Mouse (Mus musculus): ENCODE results near the gene Gm5862.
"Not testable (repeated sequence)": the region's sequence is repeated elsewhere in the genome, so short reads cannot be mapped to it uniquely, and the experiment has no call there.

- not testable (repeated sequence) for TF ChIP-seq POLR2A, CTCF (IDR thresholded peaks at IDR 0.05; ENCODE audit: extremely low read depth, insufficient read depth, low read length)
These were observed 15.6 kb downstream of the Gm5862 start for GRCm38 (mm10) chr5:26006937-26007695.

Measured in cortical plate, adult 2 months (tissue).